Mouse (Mus musculus): ENCODE measurements around the gene Gm49405.

DNA sequence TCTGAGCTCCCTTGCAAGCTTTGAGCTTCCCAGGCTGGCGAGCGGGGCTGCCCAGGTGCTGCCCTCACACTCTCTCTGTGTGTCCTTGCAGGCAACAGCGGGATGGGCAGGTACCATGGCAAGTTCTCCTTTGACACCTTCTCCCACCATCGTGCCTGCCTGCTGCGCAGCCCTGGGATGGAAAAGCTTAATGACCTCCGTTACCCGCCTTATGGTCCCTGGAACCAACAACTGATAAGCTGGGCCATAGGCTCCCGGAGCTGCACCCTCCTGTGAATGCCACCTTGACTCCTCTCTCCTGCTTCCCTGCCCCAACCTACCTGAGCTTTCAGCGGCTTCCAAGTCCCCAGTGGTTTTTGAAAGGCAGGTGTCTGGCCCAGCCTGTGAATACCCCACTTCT, 19.5 kb upstream of the Gm49405 start:
- no peak for TF ChIP-seq POLR2A (IDR thresholded peaks at IDR 0.05; ENCODE audit: low read depth, low read length)
- TF ChIP-seq CTCF (conservative IDR thresholded peaks at IDR 0.05; ENCODE audit: insufficient read depth, insufficient read length, low read depth, low read length) = no peak

Measured in kidney, adult 2 months (tissue).